Mouse (Mus musculus): ENCODE measurements at regions not wholly inside any gene's neighbourhood (a gene's known extent, or its start where the extent isn't known, plus 50 kb on each side); places are given as distances from the start of the nearest gene placed in this dataset.

GRCm38 (mm10) chr1:19951050-19951679, 666.7 kb downstream of the Pkhd1 start:
- DNase-seq (ENCODE audit: low read depth, low spot score) = no peak

- no peak for DNase-seq (ENCODE audit: low read depth, low spot score)
These were observed 666.1 kb downstream of the Pkhd1 start for GRCm38 (mm10) chr1:19951680-19952248.

- DNase-seq (ENCODE audit: low read depth, low spot score) = no peak
These were observed 644.5 kb downstream of the Pkhd1 start for GRCm38 (mm10) chr1:19973364-19973763.

- no peak for DNase-seq (ENCODE audit: low read depth, low spot score)
These were observed 643.9 kb downstream of the Pkhd1 start for GRCm38 (mm10) chr1:19973981-19974380.

- no peak for DNase-seq (ENCODE audit: low read depth, low spot score)
These were observed 642.4 kb downstream of the Pkhd1 start for GRCm38 (mm10) chr1:19975436-19975835.

- no peak for DNase-seq (ENCODE audit: low read depth, low spot score)
These were observed 636.7 kb downstream of the Pkhd1 start for GRCm38 (mm10) chr1:19981189-19981588.

- no peak for DNase-seq (ENCODE audit: low read depth, low spot score)
These were observed 635.1 kb downstream of the Pkhd1 start for GRCm38 (mm10) chr1:19982791-19983190.

- DNase-seq (ENCODE audit: low read depth, low spot score) = no peak
These were observed 634.4 kb downstream of the Pkhd1 start for GRCm38 (mm10) chr1:19983504-19983903.

- DNase-seq (ENCODE audit: low read depth, low spot score) = no peak
These were observed 627.9 kb downstream of the Pkhd1 start for GRCm38 (mm10) chr1:19989921-19990320.
